Mouse (Mus musculus) adrenal gland, postnatal 25 days (tissue): ENCODE measurements around the gene Tia1. TPM values are rescaled to one million over a fixed set of nuclear protein-coding genes. Genes with fewer than 3 reads are reported as not detected.

Source experiments
- total RNA-seq: library from RNA; stranded (reverse); gene quantifications from 2 replicates; pipeline ENCODE4 v1.2.3, GENCODE M21; 2021

Gene Tia1
- total RNA-seq, 1 experiment from 2014 or later, result 85.8 TPM

Other genes starting within 250 kb of the Tia1 start
- 16.8 and 22.4 TPM in 2 replicates for gene Tgfa, start 209.0 kb upstream of the Tia1 start, total RNA-seq
- gene Fam136a, start 38.6 kb upstream of the Tia1 start, total RNA-seq, result 114 and 132 TPM in 2 replicates
- 378 and 463 TPM in 2 replicates for gene Snrpg, start 32.9 kb upstream of the Tia1 start, total RNA-seq
- 208 and 254 TPM in 2 replicates for gene Pcyox1, start 7.1 kb upstream of the Tia1 start, total RNA-seq
- not detected in 2 replicates for gene Gm44790, start 22.4 kb downstream of the Tia1 start, total RNA-seq
- gene C87436, start 34.2 kb downstream of the Tia1 start, total RNA-seq, result 26.0 and 31.3 TPM in 2 replicates
- 296 and 313 TPM in 2 replicates for gene Pcbp1, start 122.1 kb downstream of the Tia1 start, total RNA-seq
- not detected in 2 replicates for gene Asprv1, start 223.9 kb downstream of the Tia1 start, total RNA-seq